Mouse (Mus musculus) layer of hippocampus, adult 11-12 months (tissue): ENCODE measurements at regions not wholly inside any gene's neighbourhood (a gene's known extent, or its start where the extent isn't known, plus 50 kb on each side); places are given as distances from the start of the nearest gene placed in this dataset.
"Not testable (repeated sequence)": the region's sequence is repeated elsewhere in the genome, so short reads cannot be mapped to it uniquely, and the experiment has no call there.

Experiments used
- DNase-seq: peaks from one replicate; pipeline ENCODE4 v3.0.0; 2022; ENCODE audit warnings: low spot score

DNA sequence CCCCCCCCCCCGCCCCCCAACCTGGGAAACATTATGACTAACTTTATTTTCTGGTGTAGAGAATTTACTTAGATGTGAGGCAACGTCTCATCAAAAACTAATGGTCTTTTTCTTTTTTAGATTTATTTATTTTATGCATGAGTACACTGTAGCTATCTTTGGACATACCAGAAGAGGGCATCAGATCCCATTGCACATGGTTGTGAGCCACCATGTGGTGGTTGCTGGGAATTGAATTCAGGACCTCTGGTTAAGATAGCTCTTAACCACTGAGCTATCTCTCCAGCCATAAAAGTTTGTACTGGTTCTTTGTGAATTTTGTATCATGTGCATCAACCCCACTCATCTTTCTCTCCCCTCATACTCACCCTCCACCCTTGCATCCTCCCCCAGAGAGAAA is 847.3 kb downstream of the Robo1 start:
- DNase-seq, result no peak

DNA sequence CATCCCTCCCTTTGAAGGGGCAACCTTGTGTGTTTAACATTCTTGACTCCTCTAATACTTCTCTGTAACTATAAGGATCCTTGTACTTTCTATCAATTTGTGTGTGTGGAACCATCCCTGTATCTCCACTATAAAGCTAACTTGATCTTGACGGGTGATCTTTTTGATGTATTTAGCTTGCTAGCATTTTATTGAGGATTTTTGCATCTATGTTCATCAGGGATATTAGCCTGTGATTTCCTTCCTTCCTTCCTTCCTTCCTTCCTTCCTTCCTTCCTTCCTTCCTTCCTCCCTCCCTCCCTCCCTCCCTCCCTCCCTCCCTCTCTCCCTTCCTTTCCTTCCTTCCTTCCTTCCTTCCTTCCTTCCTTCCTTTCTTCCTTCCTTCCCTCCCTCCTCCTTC is 819.8 kb downstream of the Robo1 start:
- DNase-seq, result not testable (repeated sequence)

GRCm38 (mm10) chr16:73120568-73120967 is 812.5 kb downstream of the Robo1 start:
- no peak for DNase-seq

DNA sequence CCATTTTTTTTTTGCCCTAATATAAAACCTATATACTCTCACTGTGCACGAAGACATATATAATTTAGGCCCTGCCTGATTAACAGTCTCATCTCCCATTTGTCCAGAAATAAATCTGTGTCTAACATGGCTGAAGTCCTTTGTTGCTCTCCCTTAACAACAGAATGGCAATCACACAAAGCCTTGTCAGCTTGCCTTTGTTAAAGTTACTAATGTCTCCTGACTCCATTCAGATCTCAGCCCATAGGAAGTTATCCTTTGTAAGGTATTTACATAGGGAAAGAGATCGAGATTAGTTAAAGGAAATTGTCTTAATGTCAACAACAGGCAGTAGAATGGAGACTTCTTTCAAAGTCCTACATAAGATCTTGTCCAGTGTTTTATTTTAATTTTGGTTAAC is 809.2 kb downstream of the Robo1 start:
- no peak for DNase-seq

DNA sequence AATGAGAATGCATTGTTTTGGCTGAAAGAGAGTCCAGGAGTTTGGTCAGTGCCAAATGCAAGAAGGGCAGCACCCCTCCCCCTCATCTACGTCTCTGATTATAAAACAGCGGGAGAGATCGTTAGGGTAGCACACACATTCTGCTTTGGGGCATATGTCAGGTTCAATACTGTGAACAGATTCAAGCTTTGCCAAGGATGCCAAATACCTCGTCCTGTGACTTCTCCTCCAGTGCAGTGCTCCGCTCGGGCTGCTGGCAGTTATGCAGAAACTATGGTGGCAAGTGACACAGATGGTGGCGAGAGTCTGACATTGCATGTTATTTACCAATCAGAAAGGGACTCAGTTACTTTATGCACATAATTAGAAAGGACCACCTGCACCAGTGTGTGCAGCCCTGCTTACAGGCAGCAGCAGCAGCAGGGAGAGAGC is 799.9 kb downstream of the Robo1 start:
- no peak for DNase-seq

- no peak for DNase-seq
Observed at GRCm38 (mm10) chr16:73107608-73108007, 799.5 kb downstream of the Robo1 start.

DNA sequence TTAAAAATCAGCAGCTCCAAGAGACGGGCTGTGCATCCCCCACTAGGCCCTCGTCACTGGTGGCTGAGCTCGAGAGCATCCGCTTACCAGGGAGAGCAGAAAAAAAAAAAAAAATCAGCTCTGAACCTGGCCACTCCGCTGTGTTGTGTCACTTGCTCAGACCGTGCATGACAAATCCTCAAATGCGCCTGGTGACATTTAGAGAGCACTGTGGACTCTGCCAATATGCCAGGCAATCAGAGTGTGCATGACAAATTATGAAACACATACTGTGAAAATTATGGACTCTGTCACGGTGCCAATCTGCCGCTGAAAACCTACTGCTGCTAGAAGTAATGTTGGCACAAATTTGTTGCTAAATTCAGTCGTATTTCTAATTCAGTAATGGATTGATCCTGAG is 797.4 kb downstream of the Robo1 start:
- DNase-seq, result peak; percentile 69

- no peak for DNase-seq
Observed at GRCm38 (mm10) chr16:73100273-73100672, 792.2 kb downstream of the Robo1 start.

- peak; percentile 17 for DNase-seq
Observed at GRCm38 (mm10) chr16:73098760-73099159, 790.7 kb downstream of the Robo1 start.

DNA sequence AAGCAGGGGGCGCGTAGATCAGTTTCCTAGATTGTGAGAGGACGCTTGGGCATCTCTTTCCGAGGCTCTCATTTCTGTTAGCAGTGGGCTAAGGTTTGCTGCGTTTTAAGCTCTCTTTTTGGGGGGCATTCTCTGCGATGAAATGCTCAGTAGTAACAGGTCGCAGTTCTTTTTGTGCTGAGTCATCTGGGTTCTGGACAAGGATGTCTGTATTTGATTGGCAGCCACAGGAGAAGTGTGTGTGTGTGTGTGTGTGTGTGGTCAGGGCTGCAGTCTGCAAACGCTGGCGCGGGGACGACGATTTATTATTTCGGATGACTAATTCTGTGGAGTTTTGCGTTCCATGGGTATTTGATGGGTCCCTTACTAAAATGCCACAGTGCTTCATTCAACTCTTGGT is 789.1 kb downstream of the Robo1 start:
- no peak for DNase-seq

- no peak for DNase-seq
Observed at GRCm38 (mm10) chr16:73096091-73097083, 788.3 kb downstream of the Robo1 start.
